Mouse (Mus musculus) heart, postnatal 0 days (tissue): ENCODE measurements around the gene Stat3. TPM values are rescaled to one million over a fixed set of nuclear protein-coding genes. Genes with fewer than 3 reads are reported as not detected.

Experiments
- ATAC-seq: fragments of 200-750 bp; cut with Nextera tagmentation; 2 replicates; pipeline ENCODE4 v1.8.0; 2017; ENCODE audit warnings: low read depth, moderate number of reproducible peaks, moderate library complexity; ENCODE audit not compliant: insufficient read depth
- DNase-seq: peaks from one replicate; pipeline ENCODE4 v3.0.0-alpha.2; 2016; ENCODE audit warnings: low spot score
- H3K27ac ChIP-seq: fragments of 300-500 bp; sonication (generic); 2 replicates; pipeline ENCODE4 v1.5.1; 2014; ENCODE audit warnings: low read depth, mild to moderate bottlenecking
- H3K27me3 ChIP-seq: fragments of 300-500 bp; sonication (generic); 2 replicates; pipeline ENCODE4 v1.6.1; 2014; ENCODE audit warnings: low read length, mixed read lengths; ENCODE audit not compliant: control insufficient read depth, insufficient read depth
- H3K36me3 ChIP-seq: fragments of 300-500 bp; sonication (generic); replicated peaks from 2 replicates; pipeline ENCODE4 v1.6.1; 2014; ENCODE audit warnings: low read length, mixed read lengths; ENCODE audit not compliant: control insufficient read depth, insufficient read depth
- H3K4me1 ChIP-seq: fragments of 300-500 bp; sonication (generic); 2 replicates; pipeline ENCODE4 v1.6.1; 2014; ENCODE audit warnings: antibody characterized with exemption; ENCODE audit not compliant: control insufficient read depth, insufficient read depth
- H3K4me2 ChIP-seq: fragments of 300-500 bp; sonication (generic); 2 replicates; pipeline ENCODE4 v1.6.1; 2014; ENCODE audit warnings: low read depth, mild to moderate bottlenecking, low read length, moderate library complexity
- H3K4me3 ChIP-seq: fragments of 300-500 bp; sonication (generic); 2 replicates; pipeline ENCODE4 v1.5.1; 2014; ENCODE audit warnings: low read depth, low read length
- H3K9ac ChIP-seq: fragments of 300-500 bp; sonication (generic); replicated peaks from 2 replicates; pipeline ENCODE4 v1.6.1; 2014; ENCODE audit warnings: low read depth, low read length, mixed read lengths
- H3K9me3 ChIP-seq: fragments of 300-500 bp; sonication (generic); replicated peaks from 2 replicates; pipeline ENCODE4 v1.6.1; 2016; ENCODE audit warnings: low read length; ENCODE audit not compliant: control insufficient read depth
- CTCF ChIP-seq: IDR thresholded peaks from 2 replicates; pipeline ENCODE4 v1.5.1; 2016; ENCODE audit warnings: antibody characterized with exemption, control low read depth, low read depth
- EP300 ChIP-seq: IDR thresholded peaks from 2 replicates; pipeline ENCODE4 v1.6.1; 2016; ENCODE audit warnings: antibody characterized with exemption, low read depth
- WGBS: fragments of 180-500 bp; shearing (Covaris S2); extraction: QIAGEN DNeasy Blood & Tissue Kit; methylation state at CpG from one replicate; pipeline ENCODE4 v1.1.7; 2014; 5-methylcytosine and 5-hydroxymethylcytosine counted together
- polyA plus RNA-seq: library from polyadenylated mRNA; unstranded; fragments of >200 nt; fragmentation: Nextera tagmentation; extraction: Ambion mirVana; gene quantifications from 2 replicates; pipeline ENCODE4 v1.2.1, GENCODE M21; 2015
- total RNA-seq: library from RNA; depleted of rRNA; stranded (reverse); fragments of >200 nt; gene quantifications from 2 replicates; pipeline ENCODE4 v1.2.3, GENCODE M21; 2014; ENCODE audit warnings: low replicate concordance

The Stat3 gene
- total and polyA plus RNA-seq, 2 experiments from 2014 or later: 65.7 to 105 TPM

DNA sequence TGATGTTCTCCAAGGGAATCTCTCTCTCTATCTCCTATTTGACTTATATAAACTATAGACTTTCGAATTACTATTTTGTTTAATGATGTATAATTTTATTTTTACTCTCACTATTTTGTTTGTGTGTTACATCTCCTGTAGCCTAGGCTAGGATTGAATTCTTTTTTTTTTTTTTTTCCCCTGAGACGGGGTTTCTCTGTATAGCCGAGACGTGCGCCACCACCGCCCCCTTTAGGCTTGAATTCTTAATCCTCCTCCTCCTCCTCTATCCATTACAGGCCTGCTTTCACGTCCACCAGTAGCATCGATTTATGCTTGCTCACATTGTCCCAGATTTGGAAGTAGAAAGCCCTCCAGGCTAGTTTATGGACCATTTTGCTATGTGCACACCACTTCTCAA lies 42.7 kb upstream of the Stat3 start:
- no peak overlapping the region for H3K4me2 ChIP-seq
- no peak overlapping the region for H3K9ac ChIP-seq
- TF ChIP-seq CTCF: peak; percentile 11; the same call in 1 of the 2 replicates
- TF ChIP-seq EP300: no peak
- peaks cover 22% of the 10 kb centered on the region for H3K4me1 ChIP-seq
- H3K36me3 ChIP-seq: no peaks in the 10 kb centered on the region
- 53% methylated on average over 8 of the region's 8 CpGs for WGBS
- no peaks in the 10 kb centered on the region for H3K27me3 ChIP-seq
- DNase-seq (no peak), ATAC-seq (no peak)
- no peak overlapping the region for H3K27ac ChIP-seq
- H3K4me3 ChIP-seq: no peak overlapping the region
- no peaks in the 10 kb centered on the region for H3K9me3 ChIP-seq

GRCm38 (mm10) chr11:100981236-100981635 lies 41.9 kb upstream of the Stat3 start:
- H3K4me2 ChIP-seq: no peak overlapping the region
- no peak overlapping the region for H3K27ac ChIP-seq
- TF ChIP-seq EP300 (no peak), CTCF (no peak)
- DNase-seq (no peak), ATAC-seq (no peak)
- H3K4me3 ChIP-seq: no peak overlapping the region
- WGBS: 68% methylated on average over 3 of the region's 3 CpGs
- H3K9me3 ChIP-seq: no peaks in the 10 kb centered on the region
- H3K4me1 ChIP-seq: peaks cover 22% of the 10 kb centered on the region
- no peaks in the 10 kb centered on the region for H3K36me3 ChIP-seq
- H3K27me3 ChIP-seq: no peaks in the 10 kb centered on the region
- H3K9ac ChIP-seq: no peak overlapping the region

DNA sequence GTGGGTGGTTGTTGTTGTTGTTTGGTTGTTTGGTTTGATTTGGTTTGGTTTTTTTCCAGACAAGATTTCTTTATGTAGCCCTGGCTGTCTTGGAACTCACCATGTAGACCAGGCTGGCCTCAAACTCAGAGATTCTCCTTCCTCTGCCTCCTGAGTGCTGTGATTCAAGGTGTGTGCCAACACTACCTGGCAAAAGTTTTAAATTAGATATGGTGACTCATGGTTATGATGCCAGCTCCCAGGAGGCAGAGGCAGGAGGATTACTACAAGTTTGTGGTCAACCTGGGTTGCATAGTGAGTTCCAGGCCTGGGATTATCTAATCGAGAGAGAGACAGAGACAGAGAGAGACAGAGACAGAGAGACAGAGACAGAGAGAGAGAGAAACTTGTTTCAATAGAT lies 41.1 kb upstream of the Stat3 start:
- H3K4me3 ChIP-seq: no peak overlapping the region
- ATAC-seq (no peak), DNase-seq (no peak)
- no peaks in the 10 kb centered on the region for H3K9me3 ChIP-seq
- H3K27me3 ChIP-seq: no peaks in the 10 kb centered on the region
- no peaks in the 10 kb centered on the region for H3K36me3 ChIP-seq
- H3K4me1 ChIP-seq: peaks cover 22% of the 10 kb centered on the region
- TF ChIP-seq CTCF (no peak), EP300 (no peak)
- no peak overlapping the region for H3K4me2 ChIP-seq
- 63% methylated on average over 1 of the region's 1 CpGs for WGBS
- H3K9ac ChIP-seq: no peak overlapping the region
- peak overlapping the region; percentile 72 for H3K27ac ChIP-seq

GRCm38 (mm10) chr11:100979887-100980286 lies 40.5 kb upstream of the Stat3 start:
- Histone ChIP-seq H3K9me3 (no peaks in the 10 kb centered on the region), H3K4me3 (no peak overlapping the region), H3K9ac (no peak overlapping the region), H3K4me1 (peaks cover 25% of the 10 kb centered on the region), H3K36me3 (no peaks in the 10 kb centered on the region), H3K27me3 (no peaks in the 10 kb centered on the region), H3K4me2 (no peak overlapping the region), H3K27ac (peak overlapping the region; percentile 72)
- ATAC-seq (peak; percentile 74), DNase-seq (peak; percentile 92)
- TF ChIP-seq CTCF (no peak), EP300 (peak; percentile 94)
- WGBS: 20% methylated on average over 8 of the region's 8 CpGs

DNA sequence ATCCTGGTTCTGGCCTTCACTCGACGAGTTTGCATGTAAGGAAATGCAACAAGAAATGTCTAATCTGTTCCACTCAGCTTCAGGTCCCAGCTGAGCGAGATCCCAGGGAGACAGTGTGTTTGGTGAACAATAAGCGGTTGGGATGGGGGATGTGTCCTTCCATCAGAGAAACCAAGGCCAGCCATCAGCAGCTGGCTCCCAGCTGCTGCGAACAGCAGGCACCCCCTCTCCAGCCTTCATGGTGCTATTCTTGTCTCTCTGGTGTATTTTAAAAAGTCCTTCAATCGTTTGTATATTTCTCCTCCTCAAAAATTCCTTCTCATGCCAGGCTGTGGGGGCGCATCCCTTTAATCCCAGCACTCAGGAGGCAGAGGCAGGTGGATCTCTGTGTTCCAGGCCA lies 35.9 kb upstream of the Stat3 start:
- H3K4me3 ChIP-seq: no peak overlapping the region
- H3K27ac ChIP-seq: peak overlapping the region; percentile 41
- TF ChIP-seq EP300 (no peak), CTCF (no peak)
- H3K4me2 ChIP-seq: no peak overlapping the region
- H3K4me1 ChIP-seq: peaks cover 24% of the 10 kb centered on the region; the same call in 1 of the 2 replicates
- 50% methylated on average over 7 of the region's 7 CpGs for WGBS
- DNase-seq (peak; percentile 24), ATAC-seq (no peak)
- no peak overlapping the region for H3K9ac ChIP-seq
- no peaks in the 10 kb centered on the region for H3K9me3 ChIP-seq
- H3K27me3 ChIP-seq: no peaks in the 10 kb centered on the region
- H3K36me3 ChIP-seq: no peaks in the 10 kb centered on the region

DNA sequence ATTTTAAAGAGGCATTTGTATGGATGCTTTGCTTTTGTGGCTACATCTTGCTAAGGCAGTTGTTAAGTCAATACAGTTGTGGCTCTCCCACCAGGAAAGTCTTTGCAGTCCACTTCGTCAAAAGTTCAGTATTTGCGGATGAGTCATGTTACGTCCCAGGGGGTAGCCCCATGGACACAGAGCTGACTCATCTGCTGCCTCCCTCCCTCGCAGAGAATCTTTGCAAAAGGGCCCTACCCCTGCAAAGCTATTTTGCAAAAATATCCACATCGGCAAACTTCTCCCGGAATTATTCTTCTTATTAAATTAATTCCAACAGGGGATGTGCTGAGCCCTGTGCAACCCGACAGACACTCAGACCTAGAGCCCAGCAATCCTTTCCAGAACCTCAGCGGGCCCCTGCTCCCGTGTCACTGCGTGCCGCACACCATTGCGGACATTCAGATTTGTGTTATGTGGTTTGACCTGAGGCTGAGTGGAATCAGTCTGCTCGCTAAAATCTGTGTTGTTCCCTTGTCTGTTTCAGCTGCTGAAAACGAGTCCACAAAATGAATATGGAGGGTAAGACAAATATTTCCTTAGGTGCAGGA lies 35.1 kb upstream of the Stat3 start:
- TF ChIP-seq CTCF: no peak
- Histone ChIP-seq H3K27ac (peak overlapping the region; percentile 0; the same call in 1 of the 2 replicates), H3K9me3 (no peaks in the 10 kb centered on the region), H3K36me3 (no peaks in the 10 kb centered on the region), H3K4me3 (no peak overlapping the region), H3K27me3 (no peaks in the 10 kb centered on the region), H3K4me1 (peaks cover 17% of the 10 kb centered on the region; the same call in 1 of the 2 replicates), H3K9ac (no peak overlapping the region), H3K4me2 (no peak overlapping the region)
- 63% methylated on average over 14 of the region's 14 CpGs for WGBS
- DNase-seq: peak; percentile 47
- no peak for ATAC-seq
